Mouse (Mus musculus) left cerebral cortex, postnatal 14 days (tissue): ENCODE measurements around the gene 3830406C13Rik. TPM values are rescaled to one million over a fixed set of nuclear protein-coding genes. Genes with fewer than 3 reads are reported as not detected.

Experiments
- total RNA-seq, 2 experiments: library from RNA; stranded (reverse); gene quantifications; 2 replicates each; pipeline ENCODE4 v1.2.3; 2021

The 3830406C13Rik gene
- total RNA-seq, 2 experiments from 2014 or later, result 31.7 to 33.9 TPM

Other genes with a start within 250 kb of the 3830406C13Rik start
- under 1 TPM; 0.18 to 0.27 TPM for gene Gm49355, start 197 bp upstream of the 3830406C13Rik start, total RNA-seq
- 10 to 100 TPM; 28.8 to 40.9 TPM for gene Fezf2, start 64.0 kb downstream of the 3830406C13Rik start, total RNA-seq